Mouse (Mus musculus) heart, postnatal 0 days (tissue): ENCODE measurements at regions not wholly inside any gene's neighbourhood (a gene's known extent, or its start where the extent isn't known, plus 50 kb on each side); places are given as distances from the start of the nearest gene placed in this dataset.

Experiments
- CTCF ChIP-seq: IDR thresholded peaks from 2 replicates; pipeline ENCODE4 v1.5.1; 2016; ENCODE audit warnings: antibody characterized with exemption, control low read depth, low read depth
- EP300 ChIP-seq: IDR thresholded peaks from 2 replicates; pipeline ENCODE4 v1.6.1; 2016; ENCODE audit warnings: antibody characterized with exemption, low read depth

- no peak for TF ChIP-seq CTCF
- TF ChIP-seq EP300: no peak
These were observed 51.6 kb upstream of the Nid2 start for GRCm38 (mm10) chr14:19699497-19699896.
